Mouse (Mus musculus) kidney, embryonic 15.5 days (tissue): Measurements from ENCODE around the gene Scn2b. TPM values are rescaled to one million over a fixed set of nuclear protein-coding genes. Genes with fewer than 3 reads are reported as not detected.

Source experiments
- polyA plus RNA-seq: library from polyadenylated mRNA; unstranded; fragments of >200 nt; fragmentation: Nextera tagmentation; extraction: Ambion mirVana; gene quantifications from 2 replicates; pipeline ENCODE4 v1.2.1, GENCODE M21; 2015

Gene Scn2b
- polyA plus RNA-seq, 1 experiment from 2014 or later = 5.4 TPM

Other genes starting within 250 kb of the Scn2b start
- 14.6 and 16.3 TPM in 2 replicates for gene Kmt2a, start 236.5 kb upstream of the Scn2b start, polyA plus RNA-seq
- gene Atp5l, start 197.0 kb upstream of the Scn2b start, polyA plus RNA-seq = 714 and 843 TPM in 2 replicates
- gene Ube4a, start 152.2 kb upstream of the Scn2b start, polyA plus RNA-seq = 23.7 and 25.5 TPM in 2 replicates
- not detected in 2 replicates for gene Cd3g, start 137.4 kb upstream of the Scn2b start, polyA plus RNA-seq
- not detected in 2 replicates for gene Cd3d, start 136.0 kb upstream of the Scn2b start, polyA plus RNA-seq
- 0.28 TPM in 1 of 2 replicates, not detected in the other for gene Cd3e, start 108.2 kb upstream of the Scn2b start, polyA plus RNA-seq
- 17.9 and 20.5 TPM in 2 replicates for gene Mpzl2, start 78.0 kb upstream of the Scn2b start, polyA plus RNA-seq
- gene Mpzl3, start 62.6 kb upstream of the Scn2b start, polyA plus RNA-seq = 2.7 and 3.0 TPM in 2 replicates
- gene Jaml, start 38.6 kb upstream of the Scn2b start, polyA plus RNA-seq = 0.19 and 0.42 TPM in 2 replicates
- gene Scn4b, start 20.6 kb downstream of the Scn2b start, polyA plus RNA-seq = 0.51 and 0.62 TPM in 2 replicates
- gene BC049352, start 64.2 kb downstream of the Scn2b start, polyA plus RNA-seq = not detected in 2 replicates
- gene Tmprss4, start 86.3 kb downstream of the Scn2b start, polyA plus RNA-seq = 0.27 and 1.4 TPM in 2 replicates
- gene Il10ra, start 151.4 kb downstream of the Scn2b start, polyA plus RNA-seq = 0.77 and 1.2 TPM in 2 replicates
- 0.23 and 0.38 TPM in 2 replicates for gene Tmprss13, start 201.3 kb downstream of the Scn2b start, polyA plus RNA-seq